Comparison of ENCODE assay signal across 24 mouse cellular contexts in genomic region chr5:106614570-106614969, GRCm38 (mm10). TPM values are rescaled to one million over a fixed set of nuclear protein-coding genes. Genes with fewer than 3 reads are reported as not detected.
DNase-seq lines count a peak whose midpoint lies in the region; ATAC-seq lines count a peak whose summit lies in the region.
"Had no signal": no experiment of that assay in that cellular context is flagged by ENCODE, and none has a peak within 500 bp of the region (broad histone marks: within the 10 kb centered on the region; RNA-seq: fewer than 3 reads in every experiment).

No protein-coding gene starts in this region.

- intact Hi-C loops in heart, postnatal 25 days (cut with DNase I) = no loop called here

- DNase-seq in frontal cortex, postnatal 36 days (ENCODE audit: low spot score in 2 of 2) = no peak
- DNase-seq in heart, adult 8-10 months (ENCODE audit: low spot score) = peak; percentile 37
- no peak for DNase-seq in heart, postnatal 25 days (ENCODE audit: low spot score)
- DNase-seq in lung, postnatal 36 days = peak; percentile 12
- no peak for DNase-seq in lung, adult 18-20 months
- no peak for DNase-seq in spleen, adult 12 weeks (ENCODE audit: low spot score)
- DNase-seq in cerebellum, adult 11 months = no peak
- DNase-seq: adrenal gland, postnatal 25 days; cerebellum, adult 11-12 months; cerebellum, postnatal 10 days; kidney, postnatal 4 days; liver, embryonic 13.5 days; lung, embryonic 14.5 days; right cerebral cortex, postnatal 4 days; thymus, adult 2 months; thymus, postnatal 4 days had no signal

- ATAC-seq in frontal cortex, adult (ENCODE audit: low TSS enrichment) = peak; percentile 50; the same call in 1 of the 2 replicates
- ATAC-seq: forebrain, embryonic 16.5 days; intestine, postnatal 0 days; midbrain, embryonic 16.5 days had no signal

RNA-seq across cellular contexts. Expression of gene Gm17304, which starts 5.7 kb away (rescaled TPM):
- total RNA-seq in heart, adult 8-10 months (2022) = not detected
- not detected for total RNA-seq in heart, postnatal 25 days (2021)
- total RNA-seq: adrenal gland, postnatal 25 days; granulocyte monocyte progenitor cell, adult 5-6 weeks; layer of hippocampus, postnatal 10 days; left cerebral cortex, adult 2 months; left cerebral cortex, postnatal 36 days had no signal

Comparison
In these comparisons a context has a peak if more than half of its experiments do, and no peak if none do; other contexts are left out.
1. DNase-seq: peak in heart, adult 8-10 months (single experiment) and lung, postnatal 36 days (single experiment); none in frontal cortex, postnatal 36 days (0 of 2), heart, postnatal 25 days (single experiment), lung, adult 18-20 months (0 of 2), spleen, adult 12 weeks (single experiment) and cerebellum, adult 11 months (single experiment).